Mouse (Mus musculus) limb, embryonic 10.5 days (tissue): ENCODE results near the gene Prpf8. TPM values are rescaled to one million over a fixed set of nuclear protein-coding genes. Genes with fewer than 3 reads are reported as not detected.

Experiments used
- DNase-seq: peaks from one replicate; pipeline ENCODE4 v3.0.0-alpha.2; 2017; ENCODE audit warnings: low spot score
- H3K27ac ChIP-seq: fragments of 300-500 bp; sonication (generic); 2 replicates; pipeline ENCODE4 v1.5.1; 2016; ENCODE audit warnings: mild to moderate bottlenecking
- H3K27me3 ChIP-seq: fragments of 300-500 bp; sonication (generic); 2 replicates; pipeline ENCODE4 v1.6.1; 2016; ENCODE audit warnings: low read depth, mild to moderate bottlenecking; ENCODE audit not compliant: poor library complexity, severe bottlenecking
- H3K36me3 ChIP-seq: fragments of 300-500 bp; sonication (generic); 2 replicates; pipeline ENCODE4 v1.6.1; 2016; ENCODE audit warnings: mild to moderate bottlenecking, moderate library complexity
- H3K4me1 ChIP-seq: fragments of 300-500 bp; sonication (generic); 2 replicates; pipeline ENCODE4 v1.6.1; 2016
- H3K4me3 ChIP-seq: fragments of 300-500 bp; sonication (generic); 2 replicates; pipeline ENCODE4 v1.5.1; 2016; ENCODE audit warnings: mild to moderate bottlenecking, moderate library complexity
- H3K9me3 ChIP-seq: fragments of 300-500 bp; sonication (generic); replicated peaks from 2 replicates; pipeline ENCODE4 v1.6.1; 2016; ENCODE audit warnings: mild to moderate bottlenecking
- WGBS: fragments of 180-500 bp; shearing (Covaris S2); methylation state at CpG from one replicate; pipeline ENCODE4 v1.1.7; 2016; 5-methylcytosine and 5-hydroxymethylcytosine counted together
- polyA plus RNA-seq: library from polyadenylated mRNA; unstranded; fragments of >200 nt; fragmentation: Nextera tagmentation; extraction: Ambion mirVana; gene quantifications from 2 replicates; pipeline ENCODE4 v1.2.1, GENCODE M21; 2016

The Prpf8 gene
- polyA plus RNA-seq, 1 experiment from 2014 or later, result 81.7 TPM

DNA sequence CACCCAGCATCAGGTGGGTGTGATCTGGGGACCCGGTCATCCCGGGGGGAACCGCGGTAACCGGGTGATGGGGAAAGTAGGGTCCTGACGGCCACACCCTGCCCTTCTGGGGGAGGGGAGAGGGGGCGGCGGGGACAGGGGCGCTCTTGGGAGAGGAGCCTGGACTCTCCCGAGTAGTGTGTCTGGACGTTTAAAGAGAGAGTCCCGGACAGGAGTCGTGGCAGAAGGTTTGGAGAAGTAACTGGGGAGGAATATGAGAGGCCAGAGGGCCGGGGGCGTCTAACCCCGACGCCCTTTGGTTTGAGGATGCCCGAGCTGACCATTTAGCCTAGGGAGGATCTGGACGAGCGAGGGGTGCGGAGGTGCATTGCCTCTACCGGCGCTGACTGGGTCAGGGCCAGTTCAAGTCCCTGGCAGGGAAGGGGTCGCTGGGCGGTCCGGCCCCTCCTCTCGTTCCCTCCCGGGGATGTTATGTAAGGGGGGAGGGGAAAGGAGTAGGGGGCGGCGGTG is 24.8 kb upstream of the Prpf8 start:
- Histone ChIP-seq H3K27me3 (no peaks in the 10 kb centered on the region), H3K4me3 (peak overlapping the region; percentile 69), H3K27ac (peak overlapping the region; percentile 86; the same call in 1 of the 2 replicates), H3K9me3 (no peaks in the 10 kb centered on the region), H3K4me1 (peaks cover 38% of the 10 kb centered on the region), H3K36me3 (peaks cover 12% of the 10 kb centered on the region; the same call in 1 of the 2 replicates)
- WGBS, result under 1% methylated on average over 30 of the region's 30 CpGs
- no peak for DNase-seq

DNA sequence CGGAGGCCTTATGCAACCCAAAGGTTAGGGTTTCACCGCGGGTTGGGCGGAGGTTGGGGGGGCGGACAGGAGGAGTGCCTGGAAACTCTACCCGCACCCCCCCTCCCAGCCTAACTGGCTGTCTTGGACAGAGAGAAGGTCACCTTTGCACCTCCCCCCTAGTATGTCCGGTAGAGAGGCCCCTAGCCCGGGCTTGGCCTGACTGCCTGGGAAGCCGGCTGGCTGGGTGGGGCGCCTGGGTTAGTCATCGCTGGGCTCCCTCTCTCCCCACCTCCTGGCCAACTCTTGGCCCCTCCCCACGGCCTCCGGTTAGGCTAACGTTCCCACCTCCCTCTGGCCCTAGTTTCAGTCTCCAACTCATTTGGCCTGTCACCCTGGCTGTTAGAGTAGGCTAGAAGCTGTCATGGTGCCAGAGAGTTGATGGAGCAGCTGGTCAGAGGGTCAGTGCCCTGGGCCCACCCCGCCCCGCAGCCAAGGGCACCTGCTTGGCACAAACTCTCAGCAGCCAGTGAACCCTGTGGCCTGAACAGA is 24.3 kb upstream of the Prpf8 start:
- 2% methylated on average over 15 of the region's 16 CpGs for WGBS
- DNase-seq, result peak; percentile 50
- Histone ChIP-seq H3K9me3 (no peaks in the 10 kb centered on the region), H3K27ac (peak overlapping the region; percentile 86), H3K4me3 (peak overlapping the region; percentile 69), H3K27me3 (no peaks in the 10 kb centered on the region), H3K4me1 (peaks cover 38% of the 10 kb centered on the region), H3K36me3 (peaks cover 12% of the 10 kb centered on the region; the same call in 1 of the 2 replicates)

DNA sequence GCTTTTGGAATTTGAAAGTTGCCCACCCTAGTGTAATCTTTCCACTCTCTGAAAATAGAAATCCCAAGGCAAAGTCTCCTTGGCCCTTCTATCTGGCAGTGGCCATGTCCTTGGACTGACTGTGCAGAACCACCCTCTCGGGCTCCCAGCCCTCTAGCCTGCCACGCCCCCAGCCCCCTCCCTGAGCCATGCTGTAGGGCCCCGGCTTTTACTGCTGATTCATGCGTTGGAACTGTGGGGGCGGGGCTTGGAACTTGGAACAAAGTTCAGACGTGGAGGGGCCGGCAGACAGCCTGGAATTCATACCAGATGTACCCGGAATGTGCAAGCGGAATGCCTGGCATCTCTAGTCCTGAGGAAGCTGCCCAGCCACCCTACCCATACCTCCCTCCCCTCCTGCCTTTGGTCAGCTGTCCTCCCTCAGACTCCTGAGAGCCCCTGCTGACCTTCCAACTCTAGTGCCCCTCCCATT is 23.7 kb upstream of the Prpf8 start:
- Histone ChIP-seq H3K27me3 (no peaks in the 10 kb centered on the region), H3K36me3 (peaks cover 12% of the 10 kb centered on the region; the same call in 1 of the 2 replicates), H3K4me3 (peak overlapping the region; percentile 69), H3K9me3 (no peaks in the 10 kb centered on the region), H3K27ac (peak overlapping the region; percentile 86), H3K4me1 (peaks cover 43% of the 10 kb centered on the region)
- WGBS, result 0% methylated on average over 9 of the region's 9 CpGs
- DNase-seq, result peak; percentile 89

DNA sequence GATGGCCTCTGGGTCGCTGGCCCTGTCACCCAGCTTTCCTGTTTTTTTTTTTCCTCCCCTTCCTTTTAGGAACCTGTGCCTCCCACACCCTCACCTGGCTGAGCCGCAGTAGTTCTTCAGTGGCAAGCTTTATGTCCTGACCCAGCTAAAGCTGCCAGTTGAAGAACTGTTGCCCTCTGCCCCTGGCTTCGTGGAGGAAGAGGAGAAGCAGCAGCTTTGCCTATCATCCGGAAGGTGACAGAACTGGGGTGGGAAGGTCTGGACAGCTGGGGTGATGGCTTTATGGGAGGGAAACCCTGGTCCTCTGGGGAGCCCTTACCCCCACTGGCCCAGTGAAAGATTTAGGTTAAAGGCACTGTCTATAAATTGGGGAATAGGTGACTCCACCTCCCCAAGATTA is 23.0 kb upstream of the Prpf8 start:
- Histone ChIP-seq H3K36me3 (peaks cover 12% of the 10 kb centered on the region; the same call in 1 of the 2 replicates), H3K4me3 (no peak overlapping the region), H3K27me3 (0 out of 2 replicates have a peak, but pooled peaks cover 4% of the 10 kb centered on the region), H3K27ac (peak overlapping the region; percentile 86; the same call in 1 of the 2 replicates), H3K4me1 (peaks cover 50% of the 10 kb centered on the region), H3K9me3 (no peaks in the 10 kb centered on the region)
- no peak for DNase-seq
- WGBS, result 64% methylated on average over 4 of the region's 4 CpGs

DNA sequence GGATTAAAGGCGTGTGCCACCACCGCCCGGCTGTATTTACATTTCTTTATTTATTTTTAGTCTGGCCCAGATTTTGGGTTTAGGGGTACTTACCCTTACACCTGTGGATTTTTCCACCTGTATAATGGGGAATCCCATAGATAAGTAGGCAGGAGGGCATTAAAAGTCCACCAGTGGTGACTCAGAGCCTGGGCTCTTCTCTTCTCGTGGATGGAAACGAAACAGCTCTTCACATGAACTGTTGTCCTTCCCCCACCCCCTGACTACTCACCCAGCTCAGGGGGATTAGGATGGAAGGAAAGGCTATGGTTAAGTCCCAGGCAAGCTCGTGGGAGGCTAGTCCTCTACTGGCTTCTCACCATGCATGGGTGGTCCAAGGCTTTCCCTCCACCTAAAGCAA is 22.2 kb upstream of the Prpf8 start:
- Histone ChIP-seq H3K36me3 (peaks cover 12% of the 10 kb centered on the region; the same call in 1 of the 2 replicates), H3K27me3 (0 out of 2 replicates have a peak, but pooled peaks cover 7% of the 10 kb centered on the region), H3K27ac (no peak overlapping the region), H3K4me3 (no peak overlapping the region), H3K4me1 (peaks cover 46% of the 10 kb centered on the region), H3K9me3 (no peaks in the 10 kb centered on the region)
- 88% methylated on average over 6 of the region's 6 CpGs for WGBS
- DNase-seq, result no peak

DNA sequence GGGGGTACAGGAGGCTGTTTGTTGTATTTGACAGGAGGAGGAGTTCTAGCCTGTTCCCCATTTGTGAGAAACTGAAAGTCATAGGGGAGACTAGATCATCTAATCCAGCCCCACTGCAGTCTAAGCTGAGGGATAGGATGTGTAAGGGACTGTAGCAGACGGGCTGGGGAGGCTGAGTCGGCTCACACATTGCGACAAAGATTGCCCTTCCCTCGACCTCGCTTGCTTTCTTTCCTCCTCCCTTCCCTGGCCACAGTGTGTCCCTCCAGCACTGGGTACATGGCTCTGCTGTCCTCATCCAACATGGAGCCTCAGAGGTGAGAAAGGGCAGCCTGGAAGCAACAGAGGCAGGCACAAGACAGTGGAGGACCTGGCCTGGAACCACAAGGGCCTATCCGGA is 21.6 kb upstream of the Prpf8 start:
- Histone ChIP-seq H3K9me3 (no peaks in the 10 kb centered on the region), H3K27me3 (0 out of 2 replicates have a peak, but pooled peaks cover 7% of the 10 kb centered on the region), H3K4me3 (no peak overlapping the region), H3K4me1 (peaks cover 40% of the 10 kb centered on the region), H3K36me3 (peaks cover 12% of the 10 kb centered on the region; the same call in 1 of the 2 replicates), H3K27ac (no peak overlapping the region)
- WGBS, result 88% methylated on average over 6 of the region's 6 CpGs
- no peak for DNase-seq

DNA sequence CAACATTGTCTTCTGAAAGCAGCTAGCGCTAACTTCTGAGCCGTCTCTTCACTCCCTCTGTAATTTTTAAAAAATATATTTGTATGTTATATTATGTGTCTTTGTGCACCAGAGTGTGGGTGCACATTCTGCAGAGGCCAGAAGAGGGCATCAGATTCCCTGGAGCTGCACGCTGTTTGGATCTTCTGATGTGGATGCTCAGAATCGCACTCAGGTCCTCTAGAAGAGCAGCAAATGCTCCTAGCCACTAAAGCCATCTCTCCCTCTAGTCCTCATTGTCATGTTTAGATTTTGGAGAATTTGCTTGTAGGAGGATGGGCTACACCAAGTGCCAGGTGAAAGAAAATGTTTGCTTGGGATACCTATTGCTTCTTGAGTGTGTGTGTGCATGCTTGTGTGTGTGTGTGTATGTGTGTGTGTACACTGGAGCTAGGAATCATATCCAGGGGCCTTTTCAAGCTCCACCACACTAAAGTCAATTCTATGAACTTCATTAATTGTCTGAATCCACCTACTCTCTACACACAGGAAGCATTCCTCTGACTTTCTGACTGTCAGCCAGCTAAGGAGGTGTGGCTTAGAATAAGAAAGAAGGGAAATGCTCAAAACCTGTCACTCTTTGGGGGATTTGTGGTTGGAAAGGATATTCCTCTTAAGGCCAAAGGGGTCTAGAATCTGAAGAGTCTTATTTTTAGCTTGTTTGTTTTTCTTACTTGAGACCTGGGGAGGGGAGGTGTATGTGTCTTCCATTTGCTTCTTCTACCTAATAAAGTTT is 19.7 kb upstream of the Prpf8 start:
- peaks cover 31% of the 10 kb centered on the region for H3K4me1 ChIP-seq
- no peak overlapping the region for H3K27ac ChIP-seq
- H3K4me3 ChIP-seq, result no peak overlapping the region
- no peak for DNase-seq
- peaks cover 12% of the 10 kb centered on the region; the same call in 1 of the 2 replicates for H3K36me3 ChIP-seq
- H3K9me3 ChIP-seq, result no peaks in the 10 kb centered on the region
- 95% methylated on average over 4 of the region's 4 CpGs for whole genome bisulfite sequencing
- H3K27me3 ChIP-seq, result 0 out of 2 replicates have a peak, but pooled peaks cover 7% of the 10 kb centered on the region

DNA sequence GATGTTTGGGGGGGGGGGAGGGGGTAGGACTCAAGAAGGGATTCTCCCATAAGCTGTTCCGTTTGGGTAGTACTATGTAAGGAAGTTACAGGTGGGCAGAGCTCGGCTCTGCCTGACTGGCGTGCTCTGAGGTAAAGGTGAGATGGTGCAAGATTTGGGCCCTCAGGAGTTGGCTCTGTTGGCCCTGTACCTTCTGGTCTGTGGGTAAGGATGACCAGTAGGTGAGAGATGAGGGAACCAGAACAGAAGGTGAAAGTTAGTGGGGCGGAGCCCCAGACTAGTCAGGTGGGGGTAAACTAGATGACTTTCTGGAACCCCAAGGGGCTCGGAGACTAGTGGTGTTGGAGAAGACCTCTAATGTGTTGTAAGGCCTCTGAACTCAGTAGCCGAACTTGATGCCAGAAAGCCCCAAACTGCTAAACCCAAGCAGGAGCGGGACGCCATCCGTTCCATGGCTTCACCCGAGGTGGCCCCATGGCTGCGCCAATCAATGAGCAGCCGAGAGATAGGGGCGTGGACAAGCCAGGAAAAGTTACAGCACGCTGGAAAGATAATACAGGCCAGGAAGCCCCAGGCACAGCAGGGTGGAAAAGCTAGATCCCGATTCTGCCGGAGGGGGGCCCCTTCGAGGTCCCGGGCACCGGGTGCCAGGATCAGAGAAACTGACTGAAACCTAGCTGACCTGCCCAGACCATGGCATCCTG is 19.0 kb upstream of the Prpf8 start:
- Histone ChIP-seq H3K4me1 (peaks cover 24% of the 10 kb centered on the region), H3K36me3 (peaks cover 12% of the 10 kb centered on the region; the same call in 1 of the 2 replicates), H3K4me3 (peak overlapping the region; percentile 55), H3K27me3 (0 out of 2 replicates have a peak, but pooled peaks cover 7% of the 10 kb centered on the region), H3K9me3 (no peaks in the 10 kb centered on the region), H3K27ac (peak overlapping the region; percentile 82)
- peak; percentile 60 for DNase-seq
- 17% methylated on average over 19 of the region's 19 CpGs for WGBS

DNA sequence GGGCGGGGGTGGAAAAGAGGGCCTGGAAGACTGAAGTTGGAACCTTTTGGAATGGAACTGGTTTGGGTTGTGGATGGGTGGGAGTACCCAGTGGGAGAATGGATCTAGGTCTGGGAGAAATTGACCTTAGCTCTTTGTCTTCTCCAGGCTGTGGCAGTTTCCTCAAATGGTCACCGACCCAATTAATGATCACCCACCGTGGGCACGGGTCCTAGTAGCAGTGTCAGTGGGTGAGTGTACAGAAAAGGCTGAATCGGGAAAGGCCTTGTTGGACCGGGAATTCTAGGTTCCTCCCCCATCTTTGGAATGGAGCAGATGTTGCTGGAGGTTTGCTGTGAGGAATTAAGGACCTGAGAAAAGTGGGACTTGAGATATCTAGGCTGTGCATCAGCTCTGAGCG is 18.2 kb upstream of the Prpf8 start:
- peak overlapping the region; percentile 55 for H3K4me3 ChIP-seq
- DNase-seq, result no peak
- H3K4me1 ChIP-seq, result peaks cover 16% of the 10 kb centered on the region
- peak overlapping the region; percentile 82 for H3K27ac ChIP-seq
- H3K9me3 ChIP-seq, result no peaks in the 10 kb centered on the region
- 74% methylated on average over 7 of the region's 7 CpGs for WGBS
- 0 out of 2 replicates have a peak, but pooled peaks cover 7% of the 10 kb centered on the region for H3K27me3 ChIP-seq
- H3K36me3 ChIP-seq, result peaks cover 12% of the 10 kb centered on the region; the same call in 1 of the 2 replicates

DNA sequence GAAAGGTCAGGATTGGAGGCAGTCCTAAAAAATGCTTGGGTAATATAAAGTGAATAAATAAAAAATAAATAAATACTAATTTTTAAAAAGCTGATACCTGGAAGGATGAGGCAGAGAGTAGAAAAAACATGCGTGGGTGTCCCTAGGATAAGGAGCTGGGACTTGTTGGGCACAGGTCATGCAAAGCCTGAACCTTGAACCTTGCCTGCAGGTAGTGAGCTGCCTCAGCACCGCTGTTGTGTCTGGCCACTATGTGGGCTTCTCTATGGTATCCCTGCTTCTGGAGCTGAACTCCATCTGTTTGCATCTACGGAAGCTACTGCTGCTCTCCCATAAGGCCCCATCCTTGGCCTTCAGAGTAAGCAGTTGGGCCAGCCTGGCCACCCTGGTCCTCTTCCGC is 17.4 kb upstream of the Prpf8 start:
- H3K27ac ChIP-seq, result no peak overlapping the region
- H3K4me3 ChIP-seq, result no peak overlapping the region
- H3K4me1 ChIP-seq, result peaks cover 11% of the 10 kb centered on the region
- H3K27me3 ChIP-seq, result 0 out of 2 replicates have a peak, but pooled peaks cover 7% of the 10 kb centered on the region
- DNase-seq, result no peak
- H3K36me3 ChIP-seq, result peaks cover 12% of the 10 kb centered on the region; the same call in 1 of the 2 replicates
- 91% methylated on average over 4 of the region's 4 CpGs for WGBS
- no peaks in the 10 kb centered on the region for H3K9me3 ChIP-seq

DNA sequence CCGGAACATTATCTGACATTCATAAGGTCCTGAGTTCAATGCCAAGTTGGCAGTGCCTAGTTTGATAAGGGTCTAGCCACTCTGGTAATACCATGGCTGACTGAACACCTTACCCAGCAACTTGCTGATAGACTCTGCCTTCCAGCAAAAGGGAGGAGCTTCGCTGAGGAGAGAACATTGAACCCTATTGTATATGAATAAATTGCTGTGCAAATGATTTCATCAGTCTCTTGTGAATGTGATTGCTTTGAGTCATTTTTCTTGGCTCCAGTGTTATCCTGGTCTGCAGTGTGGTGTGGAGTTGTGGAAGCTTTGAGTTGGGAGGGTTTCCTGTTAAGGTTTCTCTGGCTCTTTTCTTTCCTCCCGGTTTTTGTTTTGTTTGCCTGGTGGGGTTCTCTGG is 15.9 kb upstream of the Prpf8 start:
- Histone ChIP-seq H3K36me3 (peaks cover 3% of the 10 kb centered on the region; the same call in 1 of the 2 replicates), H3K4me3 (no peak overlapping the region), H3K27me3 (0 out of 2 replicates have a peak, but pooled peaks cover 7% of the 10 kb centered on the region), H3K4me1 (peaks cover 11% of the 10 kb centered on the region), H3K27ac (no peak overlapping the region), H3K9me3 (no peaks in the 10 kb centered on the region)
- DNase-seq, result no peak
- WGBS, result 88% methylated on average over 3 of the region's 3 CpGs

DNA sequence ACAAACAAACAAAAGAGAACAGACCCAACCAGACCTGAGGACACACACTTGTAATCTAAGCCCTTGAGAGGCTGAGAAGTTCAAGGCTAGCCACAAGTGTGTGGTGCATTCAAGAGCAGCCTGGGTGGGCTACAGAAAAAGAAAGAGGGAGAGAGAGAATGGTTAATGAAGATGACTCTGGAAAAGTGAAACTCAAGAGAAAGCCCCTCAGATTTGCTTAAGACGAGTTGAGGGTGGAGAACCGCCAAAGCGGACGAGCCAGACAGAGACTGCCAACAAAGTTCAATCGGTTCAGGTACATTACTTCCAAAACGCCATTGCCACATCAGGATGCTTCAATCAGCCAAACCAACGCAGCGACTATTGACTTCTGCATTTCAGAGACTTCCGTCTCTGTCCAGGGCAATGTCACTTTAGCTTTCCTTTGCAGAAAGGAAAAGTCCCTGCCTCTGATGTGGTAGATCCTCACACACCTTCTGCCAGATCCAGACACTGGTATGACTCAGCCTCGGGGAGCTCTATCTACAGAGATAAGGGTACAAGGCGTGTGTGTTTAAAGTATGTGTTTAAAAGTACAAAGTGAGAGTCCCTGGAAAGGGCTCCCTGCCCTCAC is 14.0 kb upstream of the Prpf8 start:
- H3K4me3 ChIP-seq, result no peak overlapping the region
- peaks cover 10% of the 10 kb centered on the region for H3K4me1 ChIP-seq
- 0 out of 2 replicates have a peak, but pooled peaks cover 7% of the 10 kb centered on the region for H3K27me3 ChIP-seq
- no peaks in the 10 kb centered on the region for H3K9me3 ChIP-seq
- WGBS, result 90% methylated on average over 11 of the region's 11 CpGs
- no peak overlapping the region for H3K27ac ChIP-seq
- H3K36me3 ChIP-seq, result no peaks in the 10 kb centered on the region
- no peak for DNase-seq
